Mouse (Mus musculus) kidney, postnatal 0 days (tissue): Measurements from ENCODE around the gene Gm42957. TPM values are rescaled to one million over a fixed set of nuclear protein-coding genes. Genes with fewer than 3 reads are reported as not detected.

Source experiments
- ATAC-seq: fragments of 200-750 bp; cut with Nextera tagmentation; replicated peaks from 2 replicates; pipeline ENCODE4 v1.8.0; 2017; ENCODE audit warnings: low read depth, moderate number of reproducible peaks, moderate TSS enrichment, moderate library complexity; ENCODE audit not compliant: low FRiP score
- DNase-seq: peaks from one replicate; pipeline ENCODE4 v3.0.0-alpha.2; 2016; ENCODE audit warnings: low spot score
- H3K27ac ChIP-seq: fragments of 300-500 bp; sonication (generic); 2 replicates; pipeline ENCODE4 v1.5.1; 2014; ENCODE audit warnings: mild to moderate bottlenecking
- H3K27me3 ChIP-seq: fragments of 300-500 bp; sonication (generic); 2 replicates; pipeline ENCODE4 v1.6.1; 2014; ENCODE audit warnings: low read length, mixed read lengths; ENCODE audit not compliant: insufficient read depth
- H3K36me3 ChIP-seq: fragments of 300-500 bp; sonication (generic); 2 replicates; pipeline ENCODE4 v1.6.1; 2014; ENCODE audit warnings: low read length, mixed read lengths; ENCODE audit not compliant: insufficient read depth
- H3K4me1 ChIP-seq: fragments of 300-500 bp; sonication (generic); replicated peaks from 2 replicates; pipeline ENCODE4 v1.6.1; 2014; ENCODE audit warnings: antibody characterized with exemption, low read length, mixed read lengths; ENCODE audit not compliant: insufficient read depth
- H3K4me2 ChIP-seq: fragments of 300-500 bp; sonication (generic); 2 replicates; pipeline ENCODE4 v1.6.1; 2014; ENCODE audit warnings: mild to moderate bottlenecking, low read length, moderate library complexity, mixed read lengths
- H3K4me3 ChIP-seq: fragments of 300-500 bp; sonication (generic); replicated peaks from 2 replicates; pipeline ENCODE4 v1.5.1; 2014; ENCODE audit warnings: low read depth, low read length
- H3K9ac ChIP-seq: fragments of 300-500 bp; sonication (generic); 2 replicates; pipeline ENCODE4 v1.6.1; 2014; ENCODE audit warnings: low read depth, low read length
- H3K9me3 ChIP-seq: fragments of 300-500 bp; sonication (generic); replicated peaks from 2 replicates; pipeline ENCODE4 v1.6.1; 2016; ENCODE audit warnings: low read length, inconsistent platforms, mixed read lengths
- CTCF ChIP-seq: IDR thresholded peaks from 2 replicates; pipeline ENCODE4 v1.5.1; 2016; ENCODE audit warnings: antibody characterized with exemption, low read depth, mild to moderate bottlenecking, moderate library complexity
- WGBS: fragments of 180-500 bp; shearing (Covaris S2); extraction: QIAGEN DNeasy Blood & Tissue Kit; methylation state at CpG from one replicate; pipeline ENCODE4 v1.1.7; 2014; 5-methylcytosine and 5-hydroxymethylcytosine counted together
- polyA plus RNA-seq: library from polyadenylated mRNA; unstranded; fragments of >200 nt; fragmentation: Nextera tagmentation; extraction: Ambion mirVana; gene quantifications from 2 replicates; pipeline ENCODE4 v1.2.1, GENCODE M21; 2015

The Gm42957 gene
- polyA plus RNA-seq, 1 experiment from 2014 or later: not detected

DNA sequence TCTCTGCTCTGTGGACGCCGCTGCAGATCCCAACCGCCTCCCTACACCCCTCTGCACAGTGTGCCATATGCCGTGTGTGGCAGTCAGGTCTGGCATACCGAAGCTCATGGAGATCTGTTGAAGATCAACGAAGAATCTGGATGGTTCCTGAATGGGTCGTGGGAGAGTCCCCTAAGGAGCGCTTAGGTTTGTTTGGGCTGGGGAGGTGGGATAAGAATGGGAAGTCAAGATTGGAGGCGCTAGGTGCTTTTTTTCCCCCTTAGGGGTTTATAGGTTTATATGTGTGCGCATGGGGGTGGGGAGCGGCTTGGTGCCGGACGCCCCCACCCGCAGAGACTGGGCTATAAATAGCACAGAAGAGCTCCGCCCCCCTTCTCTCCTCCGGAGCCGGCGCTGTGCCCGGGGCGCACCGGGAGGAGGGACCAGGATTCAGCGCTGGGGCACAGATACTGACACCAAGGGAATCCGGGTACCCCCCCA lies 39.0 kb upstream of the Gm42957 start, which contains the start of gene Ankrd34a:
TSS of gene Ankrd34a (plus strand) at position 409 of the 480 bp plus-strand sequence.
- Histone ChIP-seq H3K36me3 (no peaks in the 10 kb centered on the region), H3K9me3 (no peaks in the 10 kb centered on the region), H3K4me2 (peak within 1 kb of the TSS; percentile 84), H3K4me3 (peak within 1 kb of the TSS; percentile 48), H3K27me3 (0 out of 2 replicates have a peak, but pooled peaks cover 5% of the 10 kb centered on the region), H3K27ac (peak within 1 kb of the TSS; percentile 47; the same call in 1 of the 2 replicates), H3K4me1 (peaks cover 19% of the 10 kb centered on the region), H3K9ac (peak within 1 kb of the TSS; percentile 62)
- DNase-seq (no peak), ATAC-seq (no peak)
- 2% methylated on average over 22 of the region's 23 CpGs for WGBS
- no peak for TF ChIP-seq CTCF

GRCm38 (mm10) chr3:96596855-96597254 lies 38.4 kb upstream of the Gm42957 start:
- under 1% methylated on average over 9 of the region's 12 CpGs for WGBS
- Histone ChIP-seq H3K4me2 (peak overlapping the region; percentile 84), H3K4me3 (peak overlapping the region; percentile 48), H3K9ac (peak overlapping the region; percentile 45; the same call in 1 of the 2 replicates), H3K36me3 (no peaks in the 10 kb centered on the region), H3K27ac (no peak overlapping the region), H3K27me3 (0 out of 2 replicates have a peak, but pooled peaks cover 5% of the 10 kb centered on the region), H3K4me1 (peaks cover 19% of the 10 kb centered on the region), H3K9me3 (no peaks in the 10 kb centered on the region)
- ATAC-seq (no peak), DNase-seq (no peak)
- no peak for TF ChIP-seq CTCF

GRCm38 (mm10) chr3:96597435-96597891 lies 37.8 kb upstream of the Gm42957 start:
- WGBS: under 1% methylated on average over 40 of the region's 40 CpGs
- peaks cover 19% of the 10 kb centered on the region for H3K4me1 ChIP-seq
- H3K9me3 ChIP-seq: no peaks in the 10 kb centered on the region
- peak overlapping the region; percentile 47; the same call in 1 of the 2 replicates for H3K27ac ChIP-seq
- H3K4me2 ChIP-seq: peak overlapping the region; percentile 84
- no peak for DNase-seq
- 0 out of 2 replicates have a peak, but pooled peaks cover 5% of the 10 kb centered on the region for H3K27me3 ChIP-seq
- H3K36me3 ChIP-seq: no peaks in the 10 kb centered on the region
- peak overlapping the region; percentile 48 for H3K4me3 ChIP-seq
- TF ChIP-seq CTCF: no peak
- no peak for ATAC-seq
- H3K9ac ChIP-seq: peak overlapping the region; percentile 62

- DNase-seq (peak; percentile 80), ATAC-seq (no peak)
- Histone ChIP-seq H3K4me1 (peaks cover 25% of the 10 kb centered on the region), H3K9me3 (no peaks in the 10 kb centered on the region), H3K27ac (peak overlapping the region; percentile 47; the same call in 1 of the 2 replicates), H3K9ac (peak overlapping the region; percentile 62), H3K36me3 (no peaks in the 10 kb centered on the region), H3K27me3 (0 out of 2 replicates have a peak, but pooled peaks cover 5% of the 10 kb centered on the region), H3K4me3 (peak overlapping the region; percentile 48), H3K4me2 (peak overlapping the region; percentile 84)
- WGBS: 3% methylated on average over 53 of the region's 54 CpGs
- no peak for TF ChIP-seq CTCF
Observed at GRCm38 (mm10) chr3:96598156-96599068, 36.9 kb upstream of the Gm42957 start.

GRCm38 (mm10) chr3:96599069-96599393 lies 36.2 kb upstream of the Gm42957 start:
- 62% methylated on average over 8 of the region's 8 CpGs for WGBS
- Histone ChIP-seq H3K36me3 (no peaks in the 10 kb centered on the region), H3K9ac (no peak overlapping the region), H3K27ac (no peak overlapping the region), H3K4me1 (peaks cover 25% of the 10 kb centered on the region), H3K4me3 (peak overlapping the region; percentile 48), H3K27me3 (0 out of 2 replicates have a peak, but pooled peaks cover 5% of the 10 kb centered on the region), H3K4me2 (no peak overlapping the region), H3K9me3 (no peaks in the 10 kb centered on the region)
- TF ChIP-seq CTCF: no peak
- DNase-seq (no peak), ATAC-seq (no peak)

DNA sequence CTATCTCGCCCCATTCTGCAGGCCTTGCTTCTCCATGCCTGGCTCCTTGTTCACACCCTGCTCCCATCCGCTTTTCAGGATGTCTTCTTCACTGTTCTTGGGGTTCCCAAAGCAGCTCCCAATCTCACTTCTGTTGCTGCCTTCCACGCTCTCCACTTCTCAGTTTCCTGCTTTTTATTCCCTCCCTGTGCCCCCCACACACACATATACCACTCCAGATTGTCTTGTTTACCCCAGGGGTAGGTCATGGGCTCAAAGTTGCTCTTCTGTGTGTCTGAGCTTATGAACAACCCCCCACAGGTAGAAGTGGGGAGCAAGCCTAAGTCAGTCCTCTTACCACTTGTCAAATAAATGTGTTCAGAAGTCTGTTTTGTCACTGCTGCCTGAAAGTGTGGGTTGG lies 35.9 kb upstream of the Gm42957 start:
- 0 out of 2 replicates have a peak, but pooled peaks cover 5% of the 10 kb centered on the region for H3K27me3 ChIP-seq
- no peak overlapping the region for H3K4me2 ChIP-seq
- H3K27ac ChIP-seq: no peak overlapping the region
- WGBS: 93% methylated on average over 3 of the region's 3 CpGs
- H3K9ac ChIP-seq: no peak overlapping the region
- TF ChIP-seq CTCF: no peak
- H3K4me1 ChIP-seq: peaks cover 25% of the 10 kb centered on the region
- ATAC-seq: no peak
- no peaks in the 10 kb centered on the region for H3K9me3 ChIP-seq
- no peak overlapping the region for H3K4me3 ChIP-seq
- no peaks in the 10 kb centered on the region for H3K36me3 ChIP-seq
- no peak for DNase-seq
